Mouse (Mus musculus): Measurements from ENCODE around the gene Prpf8. TPM values are rescaled to one million over a fixed set of nuclear protein-coding genes. Genes with fewer than 3 reads are reported as not detected.
A peak's percentile ranks its signal among the peaks of the same experiment; 100 is the strongest.
"Not testable (repeated sequence)": the region's sequence is repeated elsewhere in the genome, so short reads cannot be mapped to it uniquely, and the experiment has no call there.

Prpf8 gene
- total RNA-seq, 2 experiments from 2014 or later = 64.9 to 68.5 TPM

- DNase-seq = no peak
- intact Hi-C loops (cut with DNase I; ENCODE audit: low total_unique reads) = no loop called here
These were observed 59.4 kb downstream of the Prpf8 start for GRCm38 (mm10) chr11:75546057-75546456.

DNA sequence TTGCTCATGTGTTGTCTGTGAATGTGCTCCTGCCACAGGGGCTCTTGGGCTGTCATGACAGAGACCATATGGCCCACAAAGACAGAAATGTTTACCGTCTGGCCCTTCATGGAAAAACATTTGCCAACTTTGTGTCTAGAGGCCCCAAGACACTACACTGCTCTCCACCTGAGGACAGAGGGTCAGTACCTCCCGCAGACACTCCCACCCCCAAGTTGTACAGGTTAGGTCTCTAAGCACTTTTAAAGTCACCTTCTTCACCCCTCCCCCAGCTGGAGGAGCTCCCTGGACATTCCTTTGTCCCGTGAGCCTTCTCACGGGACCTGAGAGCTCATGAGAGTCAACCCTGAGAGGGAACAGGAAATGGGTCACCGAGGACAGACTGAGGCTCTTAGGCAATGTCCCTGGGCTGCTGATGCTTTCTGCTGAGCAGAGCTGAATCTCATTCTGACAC lies 63.1 kb downstream of the Prpf8 start:
- intact Hi-C loops (cut with DNase I; ENCODE audit: low total_unique reads) = no loop called here
- DNase-seq = no peak

DNA sequence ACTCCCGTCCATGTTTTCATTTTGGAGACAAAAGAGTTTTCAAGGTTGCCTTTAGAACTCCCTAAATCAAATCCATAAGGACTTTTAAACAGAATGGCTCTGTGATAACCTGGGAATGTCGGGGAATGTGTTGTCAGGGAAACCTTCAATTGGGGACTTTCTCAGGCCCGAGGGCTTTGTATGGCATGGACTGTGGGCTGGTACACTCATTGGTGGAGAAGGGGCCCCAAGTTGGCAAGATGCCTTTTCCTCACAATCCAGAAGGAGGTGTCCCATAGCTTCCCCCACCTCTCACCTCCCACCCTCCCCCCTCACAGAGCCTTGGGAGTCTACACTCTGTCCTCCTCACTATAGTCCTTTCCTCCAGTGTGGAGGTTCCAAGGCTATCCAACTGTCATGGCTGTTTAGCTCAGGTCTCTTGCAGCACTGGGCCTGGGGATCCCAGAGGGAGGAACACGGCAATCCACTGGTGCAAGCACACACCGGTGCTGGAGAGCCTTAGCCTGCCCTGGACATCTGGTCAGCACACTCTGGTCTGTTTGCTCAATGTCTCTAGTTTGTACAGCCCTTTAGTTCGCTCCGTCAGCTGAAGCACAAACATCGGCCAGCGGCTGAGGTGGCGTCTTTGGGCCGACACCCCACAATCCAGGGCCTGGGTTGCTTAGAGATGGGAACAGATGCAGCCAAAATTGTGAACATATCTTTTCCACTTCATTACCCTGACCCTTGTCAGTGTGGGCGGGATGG lies 63.8 kb downstream of the Prpf8 start:
- peak; percentile 46 for DNase-seq
- intact Hi-C loops (cut with DNase I; ENCODE audit: low total_unique reads) = no loop called here

DNA sequence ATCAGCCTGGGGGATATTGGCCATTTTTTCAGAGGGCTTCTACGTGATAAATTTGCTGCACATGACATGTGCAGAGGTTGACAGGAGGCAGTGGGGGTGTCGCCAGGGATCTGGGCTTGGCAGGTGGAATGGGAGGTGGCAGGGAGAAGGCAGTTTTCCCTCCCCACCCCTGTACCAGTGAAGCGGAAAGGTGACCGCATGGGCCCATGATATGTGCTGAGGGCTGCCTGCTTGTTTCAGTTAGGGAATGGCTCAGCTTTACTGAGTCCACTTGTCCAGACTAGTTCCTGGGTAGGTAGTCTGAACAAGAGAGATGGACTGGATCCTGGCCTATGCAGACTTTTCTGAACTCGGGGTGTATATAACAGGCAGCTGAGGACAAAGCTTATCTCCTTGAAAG lies 64.7 kb downstream of the Prpf8 start:
- intact Hi-C loops (cut with DNase I; ENCODE audit: low total_unique reads) = no loop called here
- no peak for DNase-seq

DNA sequence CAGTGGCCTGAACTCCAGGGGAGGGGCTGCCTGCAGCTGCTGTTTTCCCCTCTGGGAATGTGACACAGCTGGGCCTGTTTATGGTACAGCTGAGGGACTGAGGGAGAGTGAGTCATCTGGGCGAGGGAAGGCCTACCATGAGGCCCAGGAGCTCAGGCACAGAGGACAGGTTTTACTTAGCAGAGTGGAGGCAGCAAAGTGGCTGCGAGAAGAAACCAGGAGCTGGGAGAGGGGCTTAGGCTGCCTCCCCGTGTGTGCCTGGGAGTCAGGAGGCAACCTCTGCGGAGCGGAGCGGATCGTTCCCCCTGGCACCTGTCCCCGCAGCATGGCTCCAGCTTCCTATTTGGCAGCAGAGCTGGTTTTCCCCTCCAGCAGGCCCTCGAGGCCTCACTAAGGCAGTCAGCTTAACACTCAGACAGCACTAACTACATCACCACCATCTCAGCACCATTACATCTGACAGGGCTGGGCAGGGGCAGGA lies 65.4 kb downstream of the Prpf8 start:
- intact Hi-C loops (cut with DNase I; ENCODE audit: low total_unique reads) = no loop called here

DNA sequence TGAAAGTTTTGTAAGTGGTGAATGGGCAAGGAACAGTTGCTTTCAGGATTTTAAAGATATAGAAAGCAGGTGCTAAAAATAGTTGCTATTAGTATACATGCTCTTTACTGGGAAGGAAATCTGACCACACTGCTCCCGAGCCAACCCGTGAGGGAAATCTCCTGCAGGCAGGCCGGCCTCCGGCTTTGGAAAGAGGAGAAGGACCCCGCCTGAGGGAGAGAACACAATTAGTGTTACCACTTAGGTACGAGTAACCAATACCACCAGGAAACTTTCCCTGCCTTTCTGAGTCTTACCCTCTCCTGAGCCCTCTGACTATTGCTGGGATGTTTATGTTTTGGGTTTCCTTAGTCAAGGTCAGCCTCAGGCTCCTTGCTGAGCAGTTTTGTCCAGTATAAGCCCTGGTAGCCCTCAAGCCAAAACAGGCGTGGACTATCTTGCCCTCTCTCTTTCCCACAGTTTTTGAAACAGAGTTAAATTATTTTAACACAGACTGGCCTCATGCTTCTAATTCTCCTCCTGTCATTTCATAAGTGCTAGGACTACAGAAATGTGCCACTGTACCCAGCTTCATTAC lies 66.4 kb downstream of the Prpf8 start:
- intact Hi-C loops (cut with DNase I; ENCODE audit: low total_unique reads) = no loop called here
- DNase-seq = no peak

More for the DNA sequence above, 65.4 kb downstream of the Prpf8 start:
- peak; percentile 67 for DNase-seq

DNA sequence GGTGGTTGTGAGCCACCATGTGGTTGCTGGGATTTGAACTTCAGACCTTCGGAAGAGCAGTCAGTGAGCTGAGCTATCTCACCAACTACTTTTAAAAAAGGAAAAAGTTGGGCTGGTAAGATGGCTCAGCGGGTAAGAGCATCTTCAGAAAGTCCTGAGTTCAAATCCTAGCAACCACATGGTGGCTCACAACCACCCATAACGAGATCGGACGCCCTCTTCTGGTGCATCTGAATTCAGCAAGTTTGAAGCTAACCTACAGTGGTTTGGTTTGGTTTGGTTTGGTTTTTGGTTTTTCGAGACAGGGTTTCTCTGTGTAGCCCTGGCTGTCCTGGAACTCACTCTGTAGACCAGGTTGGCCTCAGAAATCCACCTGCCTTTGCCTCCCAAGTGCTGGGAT lies 69.4 kb downstream of the Prpf8 start:
- intact Hi-C loops (cut with DNase I; ENCODE audit: low total_unique reads) = not testable (repeated sequence)

GRCm38 (mm10) chr11:75557142-75557541 lies 70.5 kb downstream of the Prpf8 start:
- intact Hi-C loops (cut with DNase I; ENCODE audit: low total_unique reads) = no loop called here
- DNase-seq = no peak

More for the DNA sequence above, 69.4 kb downstream of the Prpf8 start:
- not testable (repeated sequence) for DNase-seq

DNA sequence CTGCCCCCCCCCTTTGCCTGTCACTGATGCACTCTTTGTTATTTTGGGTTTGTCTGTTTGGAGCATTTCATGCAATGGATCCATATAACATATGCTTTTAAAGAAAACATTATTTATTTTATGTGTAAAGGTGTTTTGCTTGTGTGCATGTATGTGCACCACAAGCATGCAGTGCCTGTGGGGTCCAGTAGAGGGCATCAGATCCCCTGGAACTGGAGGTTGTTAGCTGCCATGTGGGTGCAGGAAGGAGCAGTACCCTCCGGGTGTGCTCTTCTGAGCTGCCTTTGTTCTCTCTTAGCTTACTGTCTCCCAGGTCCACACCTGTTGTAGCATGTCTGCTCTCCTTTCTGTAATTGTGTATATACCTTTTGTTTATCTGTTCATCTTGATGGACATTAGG lies 71.5 kb downstream of the Prpf8 start:
- intact Hi-C loops (cut with DNase I; ENCODE audit: low total_unique reads) = no loop called here
- DNase-seq = no peak

Small RNAs within 50 kb of the gene (microRNA-seq; reads per million reads assigned to microRNA genes)
- gene Mir22 = 18,797 to 32,423 reads per million in 2 experiments
- 0 reads per million in 2 experiments for gene Mir3971

Other genes starting within 250 kb of the Prpf8 start
- gene Rpa1, start 138.5 kb upstream of the Prpf8 start, total RNA-seq (2021) = 10 to 100 TPM; 63.3 to 64.6 TPM
- 1 to 10 TPM; 3.3 to 5.7 TPM for gene Smyd4, start 138.4 kb upstream of the Prpf8 start, total RNA-seq (2021)
- 100 to 1,000 TPM; 128 to 156 TPM for gene Serpinf1, start 64.1 kb upstream of the Prpf8 start, total RNA-seq (2021)
- not detected for gene Serpinf2, start 47.2 kb upstream of the Prpf8 start, total RNA-seq (2021)
- 1 to 10 TPM; 6.0 TPM for gene Wdr81, start 32.1 kb upstream of the Prpf8 start, total RNA-seq (2021)
- 10 to 100 TPM; 17.3 to 23.0 TPM for gene Tlcd2, start 25.1 kb upstream of the Prpf8 start, total RNA-seq (2021)
- gene Rilp, start 23.3 kb downstream of the Prpf8 start, total RNA-seq (2021) = 10 to 100 TPM; 40.5 to 41.3 TPM
- 1 to 10 TPM; 7.1 to 7.2 TPM for gene Scarf1, start 26.7 kb downstream of the Prpf8 start, total RNA-seq (2021)
- 10 to 100 TPM; 25.3 to 30.8 TPM for gene Slc43a2, start 44.9 kb downstream of the Prpf8 start, total RNA-seq (2021)
- 100 to 1,000 TPM; 176 to 185 TPM for gene Pitpna, start 101.3 kb downstream of the Prpf8 start, total RNA-seq (2021)
- 10 to 100 TPM; 17.0 to 23.0 TPM for gene Inpp5k, start 144.2 kb downstream of the Prpf8 start, total RNA-seq (2021)
- gene Myo1c, start 163.7 kb downstream of the Prpf8 start, total RNA-seq (2021) = 10 to 100 TPM; 50.5 to 51.8 TPM
- 10 to 100 TPM; 44.6 to 45.4 TPM for gene Crk, start 192.4 kb downstream of the Prpf8 start, total RNA-seq (2021)
- gene Ywhae, start 246.1 kb downstream of the Prpf8 start, total RNA-seq (2021) = 100 to 1,000 TPM; 633 to 674 TPM